Mouse (Mus musculus) G1E (cell line): ENCODE measurements around the gene E330017A01Rik. TPM values are rescaled to one million over a fixed set of nuclear protein-coding genes. Genes with fewer than 3 reads are reported as not detected.

Experiments
- ATAC-seq: 2 replicates; pipeline ENCODE4 v1.8.0; 2016; ENCODE audit warnings: mild to moderate bottlenecking; ENCODE audit not compliant: insufficient number of reproducible peaks, poor library complexity, low FRiP score, severe bottlenecking; ENCODE audit errors: extremely low read depth
- DNase-seq: peaks from one replicate; pipeline ENCODE4 v3.0.0; 2012; ENCODE audit warnings: low spot score
- H3K27me3 ChIP-seq: 2 replicates; pipeline ENCODE4 v1.6.1; 2012; ENCODE audit warnings: mild to moderate bottlenecking, low read length, inconsistent platforms; ENCODE audit not compliant: insufficient read depth
- H3K36me3 ChIP-seq: replicated peaks from 2 replicates; pipeline ENCODE3; 2012; ENCODE audit warnings: mild to moderate bottlenecking, inconsistent platforms
- H3K4me1 ChIP-seq: 2 replicates; pipeline ENCODE4 v1.6.1; 2012; ENCODE audit warnings: low read depth, low read length, inconsistent platforms, mixed read lengths; ENCODE audit not compliant: insufficient read depth
- H3K4me3 ChIP-seq: 2 replicates; pipeline ENCODE4 v1.5.1; 2012; ENCODE audit warnings: low read depth, mild to moderate bottlenecking, inconsistent platforms, low read length, moderate library complexity, mixed read lengths
- H3K9me3 ChIP-seq: replicated peaks from 2 replicates; pipeline ENCODE4 v1.6.1; 2012; ENCODE audit warnings: inconsistent platforms
- CTCF ChIP-seq: IDR thresholded peaks from 2 replicates; pipeline ENCODE4 v1.5.1; 2012; ENCODE audit warnings: low read depth, low read length, inconsistent platforms, mixed read lengths
- GATA1 ChIP-seq: IDR thresholded peaks from 2 replicates; pipeline ENCODE4 v1.6.1; 2012; ENCODE audit warnings: borderline replicate concordance, low read length, inconsistent platforms, mixed read lengths
- GATA2 ChIP-seq: IDR thresholded peaks from 2 replicates; pipeline ENCODE4 v1.6.1; 2012; ENCODE audit warnings: low read depth, low read length, inconsistent platforms, borderline replicate concordance
- POLR2AphosphoS5 ChIP-seq: IDR thresholded peaks from 2 replicates; pipeline ENCODE4 v1.6.1; 2012; ENCODE audit warnings: low read depth, low read length, inconsistent platforms; ENCODE audit not compliant: insufficient replicate concordance
- TAL1 ChIP-seq: conservative IDR thresholded peaks from 2 replicates; pipeline ENCODE4 v1.6.1; 2012; ENCODE audit warnings: low read depth, low read length, inconsistent platforms, mixed read lengths
- polyA plus RNA-seq: library from polyadenylated mRNA; stranded (reverse); fragments of >175 nt; gene quantifications from 2 replicates; pipeline ENCODE4 v1.2.3, GENCODE M21; 2012
- total RNA-seq, 2 experiments: library from RNA; stranded (forward) in 1 of 2; stranded (reverse) in 1 of 2; fragments of 200-1000 nt in 1 of 2; fragments of >200 nt in 1 of 2; fragmentation: Nextera tagmentation in 1 of 2; gene quantifications; 2 replicates each; pipeline ENCODE4 v1.2.3; 2014 to 2017

The E330017A01Rik gene
- total and polyA plus RNA-seq, 3 experiments, result 0.11 TPM; not detected in 2

- no peak for ATAC-seq
- H3K4me1 ChIP-seq, result peaks cover 10% of the 10 kb centered on the region; the same call in 1 of the 2 replicates
Measured at GRCm38 (mm10) chr16:58649979-58650378, 11.4 kb upstream of the E330017A01Rik start.

GRCm38 (mm10) chr16:58638016-58638415, 523 bp downstream of the E330017A01Rik start:
- no peak overlapping the region for H3K4me3 ChIP-seq
- H3K36me3 ChIP-seq, result no peaks in the 10 kb centered on the region
- no peak for DNase-seq
- H3K27me3 ChIP-seq, result no peaks in the 10 kb centered on the region
- ATAC-seq, result no peak
- peaks cover 24% of the 10 kb centered on the region for H3K4me1 ChIP-seq
- no peaks in the 10 kb centered on the region for H3K9me3 ChIP-seq
- no peak for TF ChIP-seq CTCF
- no peak for TF ChIP-seq POLR2AphosphoS5
- TF ChIP-seq GATA2, result no peak
- TF ChIP-seq TAL1, result no peak
- no peak for TF ChIP-seq GATA1

More at GRCm38 (mm10) chr16:58649979-58650378, 11.4 kb upstream of the E330017A01Rik start:
- no peak for DNase-seq
- Histone ChIP-seq H3K36me3 (no peaks in the 10 kb centered on the region), H3K27me3 (no peaks in the 10 kb centered on the region), H3K4me3 (no peak overlapping the region), H3K9me3 (no peaks in the 10 kb centered on the region)
- no peak for TF ChIP-seq GATA1
- TF ChIP-seq TAL1, result no peak
- TF ChIP-seq CTCF, result no peak
- TF ChIP-seq POLR2AphosphoS5, result no peak
- no peak for TF ChIP-seq GATA2

- H3K36me3 ChIP-seq, result no peaks in the 10 kb centered on the region
- no peaks in the 10 kb centered on the region for H3K27me3 ChIP-seq
- no peak overlapping the region for H3K4me3 ChIP-seq
- DNase-seq, result no peak
- H3K9me3 ChIP-seq, result no peaks in the 10 kb centered on the region
- H3K4me1 ChIP-seq, result peaks cover 24% of the 10 kb centered on the region
- no peak for TF ChIP-seq CTCF
- TF ChIP-seq POLR2AphosphoS5, result no peak
- TF ChIP-seq TAL1, result no peak
- no peak for TF ChIP-seq GATA1
- TF ChIP-seq GATA2, result no peak
- peak; percentile 75 for ATAC-seq
Measured at GRCm38 (mm10) chr16:58637448-58637847, 1.1 kb downstream of the E330017A01Rik start.

- no peak for TF ChIP-seq CTCF
- DNase-seq (no peak), ATAC-seq (no peak)
- Histone ChIP-seq H3K9me3 (no peaks in the 10 kb centered on the region), H3K4me3 (no peak overlapping the region), H3K27me3 (no peaks in the 10 kb centered on the region), H3K4me1 (peaks cover 24% of the 10 kb centered on the region), H3K36me3 (no peaks in the 10 kb centered on the region)
Measured at GRCm38 (mm10) chr16:58635866-58636265, 2.7 kb downstream of the E330017A01Rik start.

GRCm38 (mm10) chr16:58629736-58630135, 8.8 kb downstream of the E330017A01Rik start:
- Histone ChIP-seq H3K27me3 (no peaks in the 10 kb centered on the region), H3K9me3 (no peaks in the 10 kb centered on the region), H3K36me3 (no peaks in the 10 kb centered on the region), H3K4me3 (no peak overlapping the region), H3K4me1 (peaks cover 54% of the 10 kb centered on the region)
- no peak for DNase-seq
- no peak for ATAC-seq
- TF ChIP-seq CTCF, result no peak
- no peak for TF ChIP-seq GATA2
- no peak for TF ChIP-seq GATA1
- no peak for TF ChIP-seq TAL1
- no peak for TF ChIP-seq POLR2AphosphoS5

- H3K9me3 ChIP-seq, result no peaks in the 10 kb centered on the region
- no peaks in the 10 kb centered on the region for H3K36me3 ChIP-seq
- H3K4me1 ChIP-seq, result peaks cover 52% of the 10 kb centered on the region
- no peak overlapping the region for H3K4me3 ChIP-seq
- H3K27me3 ChIP-seq, result no peaks in the 10 kb centered on the region
- ATAC-seq (no peak), DNase-seq (no peak)
- no peak for TF ChIP-seq CTCF
- TF ChIP-seq GATA1, result no peak
- no peak for TF ChIP-seq GATA2
- TF ChIP-seq POLR2AphosphoS5, result no peak
- TF ChIP-seq TAL1, result no peak
Measured at GRCm38 (mm10) chr16:58628968-58629367, 9.6 kb downstream of the E330017A01Rik start.

- Histone ChIP-seq H3K27me3 (no peaks in the 10 kb centered on the region), H3K4me3 (no peak overlapping the region), H3K9me3 (no peaks in the 10 kb centered on the region), H3K36me3 (no peaks in the 10 kb centered on the region), H3K4me1 (peaks cover 57% of the 10 kb centered on the region)
- DNase-seq, result no peak
- TF ChIP-seq GATA1, result no peak
- no peak for TF ChIP-seq TAL1
- TF ChIP-seq POLR2AphosphoS5, result no peak
- no peak for TF ChIP-seq CTCF
- TF ChIP-seq GATA2, result no peak
- no peak for ATAC-seq
Measured at GRCm38 (mm10) chr16:58628336-58628680, 10.2 kb downstream of the E330017A01Rik start.
